Mouse (Mus musculus) limb, embryonic 11.5 days (tissue): ENCODE measurements around the gene Akr1c14. TPM values are rescaled to one million over a fixed set of nuclear protein-coding genes. Genes with fewer than 3 reads are reported as not detected.
"Not testable (repeated sequence)": the region's sequence is repeated elsewhere in the genome, so short reads cannot be mapped to it uniquely, and the experiment has no call there.

Experiments used
- ATAC-seq: fragments of 200-750 bp; cut with Nextera tagmentation; 2 replicates; pipeline ENCODE4 v1.8.0; 2017; ENCODE audit warnings: low read depth; ENCODE audit not compliant: insufficient number of reproducible peaks, low FRiP score, low TSS enrichment
- DNase-seq: peaks from one replicate; pipeline ENCODE4 v3.0.0-alpha.2; 2015; ENCODE audit warnings: low spot score
- H3K27ac ChIP-seq: fragments of 300-500 bp; sonication (generic); replicated peaks from 2 replicates; pipeline ENCODE4 v1.5.1; 2014; ENCODE audit warnings: low read depth, mild to moderate bottlenecking, low read length
- H3K27me3 ChIP-seq: fragments of 300-500 bp; sonication (generic); 2 replicates; pipeline ENCODE4 v1.6.1; 2014; ENCODE audit warnings: mild to moderate bottlenecking, low read length, mixed read lengths; ENCODE audit not compliant: control insufficient read depth, insufficient read depth
- H3K36me3 ChIP-seq: fragments of 300-500 bp; sonication (generic); 2 replicates; pipeline ENCODE4 v1.6.1; 2014; ENCODE audit warnings: mild to moderate bottlenecking, low read length, moderate library complexity, mixed read lengths; ENCODE audit not compliant: control insufficient read depth, insufficient read depth
- H3K4me1 ChIP-seq: fragments of 300-500 bp; sonication (generic); 2 replicates; pipeline ENCODE4 v1.6.1; 2014; ENCODE audit warnings: low read length, mixed read lengths; ENCODE audit not compliant: control insufficient read depth, insufficient read depth
- H3K4me2 ChIP-seq: fragments of 300-500 bp; sonication (generic); 2 replicates; pipeline ENCODE4 v1.6.1; 2014; ENCODE audit warnings: low read depth, mild to moderate bottlenecking, moderate library complexity; ENCODE audit not compliant: severe bottlenecking
- H3K4me3 ChIP-seq: fragments of 300-500 bp; sonication (generic); 2 replicates; pipeline ENCODE4 v1.5.1; 2014; ENCODE audit warnings: low read depth, low read length
- H3K9ac ChIP-seq: fragments of 300-500 bp; sonication (generic); 2 replicates; pipeline ENCODE4 v1.6.1; 2014; ENCODE audit warnings: mild to moderate bottlenecking, low read length
- H3K9me3 ChIP-seq: fragments of 300-500 bp; sonication (generic); 2 replicates; pipeline ENCODE4 v1.6.1; 2016; ENCODE audit warnings: low read length; ENCODE audit not compliant: control insufficient read depth
- WGBS: fragments of 180-500 bp; shearing (Covaris S2); extraction: QIAGEN DNeasy Blood & Tissue Kit; methylation state at CpG from one replicate; pipeline ENCODE4 v1.1.7; 2014; 5-methylcytosine and 5-hydroxymethylcytosine counted together
- polyA plus RNA-seq: library from polyadenylated mRNA; unstranded; fragments of >200 nt; fragmentation: Nextera tagmentation; extraction: Ambion mirVana; gene quantifications from 2 replicates; pipeline ENCODE4 v1.2.1, GENCODE M21; 2014

Akr1c14 gene
- polyA plus RNA-seq, 1 experiment from 2014 or later: 0.16 TPM

- ATAC-seq: no peak
- no peak overlapping the region for H3K27ac ChIP-seq
- H3K4me1 ChIP-seq: no peaks in the 10 kb centered on the region
- no peak overlapping the region for H3K9ac ChIP-seq
- no peaks in the 10 kb centered on the region for H3K9me3 ChIP-seq
- H3K4me3 ChIP-seq: no peak overlapping the region
- H3K27me3 ChIP-seq: no peaks in the 10 kb centered on the region
- H3K36me3 ChIP-seq: no peaks in the 10 kb centered on the region
- H3K4me2 ChIP-seq: no peak overlapping the region
- no peak for DNase-seq
These were observed 31.1 kb downstream of the Akr1c14 start for GRCm38 (mm10) chr13:4079876-4080275.

- ATAC-seq (no peak), DNase-seq (no peak)
- no peak overlapping the region for H3K27ac ChIP-seq
- H3K4me3 ChIP-seq: no peak overlapping the region
- no peaks in the 10 kb centered on the region for H3K4me1 ChIP-seq
- H3K36me3 ChIP-seq: no peaks in the 10 kb centered on the region
- no peak overlapping the region for H3K9ac ChIP-seq
- H3K9me3 ChIP-seq: no peaks in the 10 kb centered on the region
- H3K4me2 ChIP-seq: no peak overlapping the region
- H3K27me3 ChIP-seq: no peaks in the 10 kb centered on the region
These were observed 52.9 kb downstream of the Akr1c14 start for GRCm38 (mm10) chr13:4101691-4102090.

GRCm38 (mm10) chr13:4102721-4103120 lies 53.9 kb downstream of the Akr1c14 start:
- ATAC-seq (no peak), DNase-seq (no peak)
- Histone ChIP-seq H3K4me3 (no peak overlapping the region), H3K27ac (no peak overlapping the region), H3K9me3 (no peaks in the 10 kb centered on the region), H3K4me1 (no peaks in the 10 kb centered on the region), H3K4me2 (no peak overlapping the region), H3K27me3 (no peaks in the 10 kb centered on the region), H3K9ac (no peak overlapping the region), H3K36me3 (no peaks in the 10 kb centered on the region)

GRCm38 (mm10) chr13:4110281-4111188 lies 61.7 kb downstream of the Akr1c14 start:
- H3K4me1 ChIP-seq: no peaks in the 10 kb centered on the region
- H3K36me3 ChIP-seq: no peaks in the 10 kb centered on the region
- no peak overlapping the region for H3K27ac ChIP-seq
- no peak overlapping the region for H3K4me2 ChIP-seq
- no peak overlapping the region for H3K4me3 ChIP-seq
- H3K9ac ChIP-seq: no peak overlapping the region
- WGBS: 30% methylated on average over 6 of the region's 6 CpGs
- ATAC-seq (peak; percentile 72; the same call in 1 of the 2 replicates), DNase-seq (peak; percentile 78)
- no peaks in the 10 kb centered on the region for H3K27me3 ChIP-seq
- no peaks in the 10 kb centered on the region for H3K9me3 ChIP-seq

GRCm38 (mm10) chr13:4119181-4119904 lies 70.5 kb downstream of the Akr1c14 start:
- Histone ChIP-seq H3K27me3 (no peaks in the 10 kb centered on the region), H3K4me3 (no peak overlapping the region), H3K4me2 (no peak overlapping the region), H3K36me3 (no peaks in the 10 kb centered on the region), H3K9me3 (no peaks in the 10 kb centered on the region), H3K27ac (no peak overlapping the region), H3K9ac (no peak overlapping the region), H3K4me1 (no peaks in the 10 kb centered on the region)
- no peak for DNase-seq
- ATAC-seq: peak; percentile 51; the same call in 1 of the 2 replicates
- 66% methylated on average over 2 of the region's 2 CpGs for WGBS

- Histone ChIP-seq H3K9me3 (no peaks in the 10 kb centered on the region), H3K27ac (no peak overlapping the region), H3K4me2 (no peak overlapping the region), H3K4me3 (no peak overlapping the region), H3K27me3 (no peaks in the 10 kb centered on the region), H3K4me1 (no peaks in the 10 kb centered on the region), H3K36me3 (no peaks in the 10 kb centered on the region), H3K9ac (no peak overlapping the region)
- WGBS: 86% methylated on average over 7 of the region's 7 CpGs
- ATAC-seq: no peak
- DNase-seq: no peak
These were observed 74.3 kb downstream of the Akr1c14 start for GRCm38 (mm10) chr13:4123146-4123545.

- DNase-seq, H3K27me3 ChIP-seq, H3K9ac ChIP-seq, H3K4me1 ChIP-seq, ATAC-seq, H3K36me3 ChIP-seq, H3K27ac ChIP-seq, H3K9me3 ChIP-seq, H3K4me3 ChIP-seq, H3K4me2 ChIP-seq: not testable (repeated sequence)
- WGBS: 90% methylated on average over 6 of the region's 6 CpGs
These were observed 75.7 kb downstream of the Akr1c14 start for GRCm38 (mm10) chr13:4124471-4124870.

- not testable (repeated sequence) for ATAC-seq, H3K9me3 ChIP-seq, H3K4me1 ChIP-seq, H3K36me3 ChIP-seq, H3K27me3 ChIP-seq, H3K27ac ChIP-seq, H3K4me2 ChIP-seq, DNase-seq, H3K4me3 ChIP-seq, H3K9ac ChIP-seq
- WGBS: 84% methylated on average over 1 of the region's 1 CpGs
These were observed 77.0 kb downstream of the Akr1c14 start for GRCm38 (mm10) chr13:4125846-4126245.
